Mouse (Mus musculus) ES-Bruce4 (cell line): ENCODE measurements around the gene Ankrd1.

Experiments used
- CTCF ChIP-seq: IDR thresholded peaks from one replicate; pipeline ENCODE4 v1.8.1; 2011; ENCODE audit warnings: low read depth, low read length
- EP300 ChIP-seq: IDR thresholded peaks from 2 replicates; pipeline ENCODE4 v1.6.1; 2011; ENCODE audit warnings: low read depth, low read length; ENCODE audit not compliant: insufficient read depth
- POLR2A ChIP-seq: IDR thresholded peaks from one replicate; pipeline ENCODE4 v1.8.1; 2011; ENCODE audit warnings: low read length; ENCODE audit not compliant: insufficient read depth

DNA sequence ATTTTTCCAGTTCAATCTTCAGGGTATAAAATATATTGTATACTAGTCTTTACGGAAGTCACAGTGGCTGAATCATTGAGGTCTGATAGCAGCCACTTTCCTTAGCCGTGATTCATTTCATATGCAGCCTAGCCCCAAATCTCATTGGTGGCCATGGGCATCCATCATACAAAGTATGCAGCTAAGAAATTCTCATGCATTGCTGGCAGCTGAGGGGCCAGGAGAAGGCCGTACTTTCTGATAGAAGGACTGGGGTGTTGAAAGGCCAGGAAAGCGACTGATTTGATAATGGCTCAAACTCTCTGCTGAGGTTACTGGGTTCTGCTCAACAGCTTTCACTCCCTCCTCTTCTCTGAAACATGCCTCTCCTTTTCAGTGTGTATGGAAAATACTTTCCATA, 3.7 kb downstream of the Ankrd1 start:
- TF ChIP-seq CTCF (no peak), POLR2A (no peak), EP300 (no peak)
